Mouse (Mus musculus) embryo, embryonic 9.5 days (tissue): ENCODE data around the gene Rtca.

Source experiments
- DNase-seq: peaks from one replicate; pipeline ENCODE4 v3.0.0-alpha.2; 2017; ENCODE audit errors: extremely low spot score

The Rtca gene

DNA sequence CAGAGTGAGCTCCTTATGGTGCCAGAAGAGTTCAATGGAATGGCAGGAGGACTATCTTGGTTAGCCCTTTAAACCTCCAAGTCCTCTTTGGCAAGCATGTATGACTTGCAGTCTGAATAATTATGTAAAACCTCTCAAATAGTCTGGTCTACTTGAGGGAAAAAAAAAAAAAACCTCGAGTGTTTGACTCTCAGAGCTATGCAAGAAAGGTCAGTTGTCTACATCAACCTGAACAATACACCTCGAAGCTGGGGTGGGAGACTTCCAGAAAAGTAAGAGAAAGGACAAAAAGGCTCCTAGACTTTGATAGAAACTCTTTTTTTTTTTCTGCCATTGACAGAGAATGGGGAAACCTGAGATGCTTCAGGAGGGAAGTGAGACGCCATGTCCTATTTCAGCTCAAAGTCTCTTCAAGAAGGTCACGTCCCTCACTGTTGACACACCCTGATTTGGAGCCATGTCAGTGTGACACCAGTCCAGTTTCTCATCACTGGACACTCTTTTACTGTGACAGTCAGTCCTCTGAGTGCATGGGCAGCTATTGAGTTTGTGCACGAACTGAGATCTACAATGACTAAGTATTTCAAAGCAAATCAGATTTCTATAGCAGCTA lies 31.2 kb downstream of the Rtca start:
- DNase-seq: no peak

DNA sequence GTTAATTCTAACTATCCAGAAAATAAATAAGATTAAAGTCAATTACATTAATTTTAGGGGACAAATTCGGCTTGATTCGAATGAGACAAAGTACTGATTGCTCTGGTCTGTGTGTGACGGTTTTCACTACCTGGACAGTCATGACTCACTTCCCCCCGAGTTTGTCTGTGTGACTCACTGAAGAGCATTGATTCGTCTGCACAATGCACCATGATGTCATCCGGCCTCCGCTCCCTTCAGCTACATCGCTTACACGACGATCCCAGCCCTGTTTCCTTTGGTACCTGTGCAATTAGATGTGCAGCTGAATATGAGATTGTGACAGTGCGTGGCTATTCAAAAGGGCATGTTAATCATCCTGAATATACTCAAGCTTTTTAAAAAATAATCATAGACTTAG lies 33.4 kb downstream of the Rtca start:
- DNase-seq: no peak

GRCm38 (mm10) chr3:116465709-116466108 lies 42.3 kb downstream of the Rtca start:
- no peak for DNase-seq

- DNase-seq: no peak
Measured at GRCm38 (mm10) chr3:116464318-116464717, 43.7 kb downstream of the Rtca start.

DNA sequence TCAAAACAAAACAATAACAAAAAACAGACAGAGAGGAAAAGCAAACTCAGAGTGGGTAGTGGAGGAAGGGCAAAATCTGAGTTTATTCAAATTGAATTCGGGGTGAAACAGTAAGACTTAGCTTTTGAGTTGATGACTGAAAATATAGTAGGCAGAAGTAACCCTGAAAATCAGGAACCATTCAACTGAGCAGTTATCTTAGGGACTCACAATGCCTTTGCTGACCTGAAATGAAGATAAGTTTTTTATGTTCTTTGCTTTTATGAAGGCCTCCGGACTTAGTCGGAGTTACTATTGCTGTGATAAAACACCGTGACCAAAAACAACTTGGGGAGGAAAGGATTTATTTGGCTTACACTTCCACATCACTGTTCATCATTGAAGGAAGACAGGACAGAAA lies 47.0 kb downstream of the Rtca start:
- DNase-seq: no peak

- no peak for DNase-seq
Measured at GRCm38 (mm10) chr3:116454529-116454928, 53.5 kb downstream of the Rtca start.

DNA sequence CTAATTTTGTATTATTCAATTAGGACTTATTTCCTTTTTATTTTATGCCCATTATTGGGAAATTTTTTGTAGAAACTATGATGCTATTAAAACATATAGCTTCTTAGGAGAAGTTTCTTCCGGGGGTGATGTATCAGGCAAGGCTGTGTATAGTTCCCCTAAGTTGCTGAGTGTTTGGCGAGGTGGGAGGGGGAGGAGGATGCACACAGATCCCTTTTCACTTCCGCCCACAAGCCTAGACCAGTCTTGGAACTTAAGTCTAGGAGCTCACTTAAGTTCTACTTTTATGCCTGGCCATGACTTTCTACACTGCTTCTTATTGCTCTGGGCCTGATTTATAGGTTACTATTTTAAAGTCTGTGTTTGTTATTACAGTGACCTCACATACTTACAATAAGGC lies 57.3 kb downstream of the Rtca start:
- DNase-seq: no peak

DNA sequence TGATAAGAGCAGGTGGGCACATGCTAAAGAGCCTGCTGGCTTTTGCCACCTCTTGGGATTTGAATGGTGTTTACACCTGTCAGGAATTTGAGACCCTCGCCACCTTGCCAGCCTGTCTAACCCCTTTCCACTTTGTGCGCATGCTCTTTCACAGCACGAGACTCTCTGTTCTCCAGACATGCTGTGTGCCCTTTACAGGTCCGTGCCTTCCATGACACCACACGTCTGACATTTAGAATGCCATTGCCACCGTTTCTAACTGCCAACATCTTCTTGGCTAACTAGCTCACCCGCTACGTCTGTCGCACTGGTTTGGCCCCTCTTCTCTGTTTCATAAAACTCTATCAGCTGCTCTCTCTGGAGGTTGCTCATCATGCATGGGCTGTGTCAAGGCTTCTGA lies 63.7 kb downstream of the Rtca start:
- no peak for DNase-seq

GRCm38 (mm10) chr3:116442788-116443187 lies 65.2 kb downstream of the Rtca start:
- DNase-seq: no peak

DNA sequence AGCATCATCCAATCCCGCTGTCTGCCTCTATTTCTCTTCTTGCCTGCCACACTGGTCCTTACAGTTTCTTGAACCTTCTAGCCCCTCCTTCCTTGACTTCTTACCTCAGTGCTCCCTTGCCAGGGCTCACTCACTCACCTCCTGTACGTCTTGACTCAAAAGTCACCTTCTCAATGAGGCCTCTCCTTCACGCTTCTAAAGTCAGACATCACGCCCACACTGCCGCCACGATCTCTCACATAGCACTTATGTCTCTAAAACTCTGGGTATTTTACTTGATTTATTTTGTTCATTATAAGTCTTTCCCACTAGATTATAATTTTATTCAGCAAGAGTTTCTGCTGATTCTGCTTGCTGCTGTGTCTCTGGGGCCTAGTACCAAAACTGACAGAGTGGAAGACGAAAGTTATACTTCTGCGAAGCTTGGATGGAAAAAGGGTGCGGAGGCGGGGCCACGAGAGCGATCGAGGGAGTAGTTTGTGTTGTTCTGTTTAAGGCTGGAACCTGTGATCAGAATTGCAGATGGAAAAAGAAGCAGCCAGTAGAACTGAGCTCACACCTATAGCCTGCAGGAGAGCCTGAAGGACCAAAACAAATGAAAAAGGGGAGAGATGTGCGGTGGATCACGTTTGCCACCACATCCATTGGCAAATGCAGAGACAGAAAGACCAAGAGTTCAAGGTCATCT lies 66.3 kb downstream of the Rtca start:
- DNase-seq: no peak

- DNase-seq: no peak
Measured at GRCm38 (mm10) chr3:116440066-116440997, 67.7 kb downstream of the Rtca start.
